Mouse (Mus musculus) CH12.LX (cell line): ENCODE results near the gene Tedc1. TPM values are rescaled to one million over a fixed set of nuclear protein-coding genes. Genes with fewer than 3 reads are reported as not detected.

Experiments used
- DNase-seq: peaks from one replicate; pipeline ENCODE4 v3.0.0-alpha.2; 2013; ENCODE audit errors: extremely low read depth
- H3K27ac ChIP-seq: 2 replicates; pipeline ENCODE4 v1.5.1; 2012; ENCODE audit warnings: low read depth, mild to moderate bottlenecking, control low read depth, moderate library complexity; ENCODE audit not compliant: insufficient read depth
- H3K27me3 ChIP-seq: replicated peaks from 2 replicates; pipeline ENCODE3; 2012; ENCODE audit warnings: inconsistent platforms
- H3K36me3 ChIP-seq, 2 experiments: replicated peaks in 1 of 2; 2 replicates each; pipeline versions ENCODE3 to v1.6.1; 2012; ENCODE audit warnings: inconsistent platforms in 1 of 2, low read length in 1 of 2, mild to moderate bottlenecking in 1 of 2, mixed read lengths in 1 of 2, moderate library complexity in 1 of 2; ENCODE audit not compliant: control insufficient read depth in 1 of 2, insufficient read depth in 1 of 2
- H3K4me1 ChIP-seq, 2 experiments: 2 replicates each; pipeline ENCODE4 v1.6.1; 2012; ENCODE audit warnings: inconsistent platforms in 1 of 2, moderate library complexity in 1 of 2; ENCODE audit not compliant: insufficient read depth in 2 of 2, control insufficient read depth in 1 of 2
- H3K4me2 ChIP-seq: 2 replicates; pipeline ENCODE4 v1.6.1; 2012; ENCODE audit warnings: low read depth, mild to moderate bottlenecking, control low read depth; ENCODE audit not compliant: poor library complexity, insufficient read depth, severe bottlenecking
- H3K4me3 ChIP-seq, 3 experiments: fragments of 150-350 bp in 1 of 3; sonication (generic) in 1 of 3; replicated peaks in 1 of 3; 2 replicates each; pipeline versions ENCODE3 to v1.5.1; 2011 to 2012; ENCODE audit warnings: low read depth in 2 of 3, low read length in 2 of 3, mild to moderate bottlenecking in 2 of 3, moderate library complexity in 2 of 3, control low read depth in 1 of 3, improper control_type of control experiment in 1 of 3, inconsistent platforms in 1 of 3, mixed read lengths in 1 of 3; ENCODE audit not compliant: poor library complexity in 1 of 3
- H3K79me2 ChIP-seq: replicated peaks from 2 replicates; pipeline ENCODE4 v1.6.1; 2012; ENCODE audit warnings: mild to moderate bottlenecking, moderate library complexity; ENCODE audit not compliant: control insufficient read depth, poor library complexity, insufficient read depth, severe bottlenecking; ENCODE audit errors: extremely low read depth
- H3K9ac ChIP-seq: 2 replicates; pipeline ENCODE4 v1.6.1; 2012; ENCODE audit warnings: low read depth, mild to moderate bottlenecking, control low read depth, moderate library complexity; ENCODE audit not compliant: insufficient read depth
- H3K9me3 ChIP-seq: replicated peaks from 2 replicates; pipeline ENCODE3; 2012; ENCODE audit warnings: low read length, inconsistent platforms, mixed read lengths
- BHLHE40 ChIP-seq: IDR thresholded peaks from 2 replicates; pipeline ENCODE4 v1.6.1; 2011; ENCODE audit warnings: mild to moderate bottlenecking, low read depth, low read length, improper control_type of control experiment
- CHD1 ChIP-seq: IDR thresholded peaks from 2 replicates; pipeline ENCODE4 v1.6.1; 2012; ENCODE audit warnings: low read depth, low read length, improper control_type of control experiment, inconsistent platforms
- CHD2 ChIP-seq: IDR thresholded peaks from 2 replicates; pipeline ENCODE4 v1.6.1; 2011; ENCODE audit warnings: low read length, improper control_type of control experiment
- CTCF ChIP-seq, 2 experiments: IDR thresholded peaks in 1 of 2; conservative IDR thresholded peaks in 1 of 2; 2 replicates each; pipeline ENCODE4 v1.5.1; 2011 to 2012; ENCODE audit warnings: low read depth in 2 of 2, low read length in 2 of 2, improper control_type of control experiment in 1 of 2, inconsistent platforms in 1 of 2, mild to moderate bottlenecking in 1 of 2, moderate library complexity in 1 of 2
- E2F4 ChIP-seq: IDR thresholded peaks from 2 replicates; pipeline ENCODE4 v1.6.1; 2011; ENCODE audit warnings: low read depth, low read length, improper control_type of control experiment; ENCODE audit not compliant: insufficient replicate concordance
- ELF1 ChIP-seq: IDR thresholded peaks from 2 replicates; pipeline ENCODE4 v1.6.1; 2014; ENCODE audit warnings: low read depth, mild to moderate bottlenecking, inconsistent platforms, low read length, improper control_type of control experiment
- GABPA ChIP-seq: IDR thresholded peaks from 2 replicates; pipeline ENCODE4 v1.6.1; 2012; ENCODE audit warnings: low read depth, low read length, improper control_type of control experiment, inconsistent platforms; ENCODE audit not compliant: insufficient replicate concordance
- IRF4 ChIP-seq: IDR thresholded peaks from 2 replicates; pipeline ENCODE4 v1.6.1; 2014; ENCODE audit warnings: low read depth, mild to moderate bottlenecking, inconsistent platforms, low read length, improper control_type of control experiment
- MAX ChIP-seq: IDR thresholded peaks from 2 replicates; pipeline ENCODE4 v1.6.1; 2011; ENCODE audit warnings: low read length, improper control_type of control experiment
- MEF2A ChIP-seq: IDR thresholded peaks from 2 replicates; pipeline ENCODE4 v1.6.1; 2014; ENCODE audit warnings: low read depth, mild to moderate bottlenecking, inconsistent platforms, low read length, improper control_type of control experiment, borderline replicate concordance
- MXI1 ChIP-seq: IDR thresholded peaks from 2 replicates; pipeline ENCODE4 v1.6.1; 2011; ENCODE audit warnings: mild to moderate bottlenecking, low read depth, low read length, improper control_type of control experiment
- NELFE ChIP-seq: IDR thresholded peaks from 2 replicates; pipeline ENCODE4 v1.6.1; 2011; ENCODE audit warnings: low read depth, low read length, improper control_type of control experiment
- NRF1 ChIP-seq: IDR thresholded peaks from 2 replicates; pipeline ENCODE4 v1.6.1; 2014; ENCODE audit warnings: low read depth, mild to moderate bottlenecking, inconsistent platforms, low read length, improper control_type of control experiment, moderate library complexity
- PAX5 ChIP-seq: IDR thresholded peaks from 2 replicates; pipeline ENCODE4 v1.6.1; 2012; ENCODE audit warnings: low read length, inconsistent platforms, mixed read lengths
- POLR2AphosphoS2 ChIP-seq: IDR thresholded peaks from 2 replicates; pipeline ENCODE4 v1.6.1; 2011; ENCODE audit warnings: low read depth, low read length, improper control_type of control experiment
- RAD21 ChIP-seq: IDR thresholded peaks from 2 replicates; pipeline ENCODE4 v1.6.1; 2011; ENCODE audit warnings: low read depth, mild to moderate bottlenecking, low read length, improper control_type of control experiment, moderate library complexity
- SMC3 ChIP-seq: IDR thresholded peaks from 2 replicates; pipeline ENCODE4 v1.6.1; 2011; ENCODE audit warnings: low read depth, low read length, improper control_type of control experiment
- TCF12 ChIP-seq: IDR thresholded peaks from 2 replicates; pipeline ENCODE4 v1.6.1; 2014; ENCODE audit warnings: low read depth, mild to moderate bottlenecking, inconsistent platforms, low read length, improper control_type of control experiment
- UBTF ChIP-seq: IDR thresholded peaks from 2 replicates; pipeline ENCODE4 v1.6.1; 2012; ENCODE audit warnings: low read depth, mild to moderate bottlenecking, inconsistent platforms, low read length, improper control_type of control experiment, moderate library complexity
- USF1 ChIP-seq: IDR thresholded peaks from 2 replicates; pipeline ENCODE4 v1.6.1; 2014; ENCODE audit warnings: low read depth, mild to moderate bottlenecking, inconsistent platforms, low read length, improper control_type of control experiment
- USF2 ChIP-seq: conservative IDR thresholded peaks from 2 replicates; pipeline ENCODE4 v1.6.1; 2011; ENCODE audit warnings: low read depth, low read length, improper control_type of control experiment
- ZMIZ1 ChIP-seq: IDR thresholded peaks from 2 replicates; pipeline ENCODE4 v1.6.1; 2012; ENCODE audit warnings: low read depth, mild to moderate bottlenecking, inconsistent platforms, low read length, improper control_type of control experiment
- ZNF384 ChIP-seq: IDR thresholded peaks from 2 replicates; pipeline ENCODE4 v1.6.1; 2012; ENCODE audit warnings: low read depth, low read length, improper control_type of control experiment, inconsistent platforms
- dilution Hi-C: fragments of 300-500 bp; cut with MboI; formaldehyde crosslinking; loops from 2 replicates; pipeline ENCODE4 v1.14.3; 2020; ENCODE audit warnings: low sequenced_read_pairs; ENCODE audit not compliant: extremely low pct_unique_long_range_greater_than_20kb, extremely low pct_ligation_motif_present
- in situ Hi-C: fragments of 300-500 bp; cut with MboI; formaldehyde crosslinking; loops from 3 replicates; pipeline ENCODE4 v1.14.3; 2019; ENCODE audit warnings: low sequenced_read_pairs, low pct_ligation_motif_present, low pct_unique_long_range_greater_than_20kb, mixed read lengths
- polyA plus RNA-seq: library from polyadenylated mRNA; unstranded; fragments of >175 nt; gene quantifications from 2 replicates; pipeline ENCODE4 v1.2.1, GENCODE M21; 2012; ENCODE audit warnings: low read depth; ENCODE audit not compliant: insufficient read length
- total RNA-seq, 2 experiments: library from RNA; depleted of rRNA; stranded (reverse); fragments of 300-350 nt in 1 of 2; fragments of >200 nt in 1 of 2; gene quantifications; 2 replicates each; pipeline ENCODE4 v1.2.3; 2012 to 2014

The Tedc1 gene
- total and polyA plus RNA-seq, 3 experiments, result 6.4 to 14.0 (median 9.0) TPM

GRCm38 (mm10) chr12:113203522-113203921 lies 47.3 kb downstream of the Tedc1 start:
- no peak overlapping the region for H3K4me2 ChIP-seq
- no peak for TF ChIP-seq CHD1
- no peak for TF ChIP-seq MEF2A
- TF ChIP-seq CHD2, result no peak
- TF ChIP-seq ZNF384, result no peak
- no peak for TF ChIP-seq BHLHE40
- TF ChIP-seq ELF1, result no peak
- TF ChIP-seq GABPA, result no peak
- TF ChIP-seq MAX, result no peak
- no peak for TF ChIP-seq ZMIZ1
- no peak for TF ChIP-seq NRF1
- no peak for TF ChIP-seq IRF4
- TF ChIP-seq UBTF, result no peak
- no peak for TF ChIP-seq NELFE
- TF ChIP-seq E2F4, result no peak
- TF ChIP-seq USF1, result no peak
- TF ChIP-seq USF2, result no peak
- no peak for TF ChIP-seq POLR2AphosphoS2
- H3K9ac ChIP-seq, result no peak overlapping the region
- H3K27me3 ChIP-seq, result peaks cover 8% of the 10 kb centered on the region
- no peak overlapping the region for H3K27ac ChIP-seq
- no peaks in the 10 kb centered on the region for H3K36me3 ChIP-seq
- dilution Hi-C loops, result no loop called here
- H3K9me3 ChIP-seq, result peaks cover 7% of the 10 kb centered on the region
- no peak overlapping the region for H3K4me3 ChIP-seq
- no peaks in the 10 kb centered on the region for H3K4me1 ChIP-seq
- no peak for DNase-seq
- H3K79me2 ChIP-seq, result no peaks in the 10 kb centered on the region
- in situ Hi-C loops, result loop anchor here (25.0 kb wide), 1 partner anchor 484 kb away; no protein-coding TSS in a partner anchor

- TF ChIP-seq CTCF (conservative IDR thresholded peaks at IDR 0.05 in 1 of 2, IDR thresholded peaks at IDR 0.05 in 1 of 2; ENCODE audit: low read depth in 2 of 2, low read length in 2 of 2) (peak in 1 of 2 experiments; percentile 68; a peak in 2 of 4 replicates), RAD21 (peak; percentile 71), MXI1 (no peak), TCF12 (no peak), PAX5 (no peak), SMC3 (peak; percentile 57)
- TF ChIP-seq, all 38 proteins: peak for 3
- no peaks in the 10 kb centered on the region for H3K79me2 ChIP-seq
- in situ Hi-C loops, result loop anchor here (25.0 kb wide), 1 partner anchor 482 kb away; no protein-coding TSS in a partner anchor
- no peak for DNase-seq
- H3K4me2 ChIP-seq, result no peak overlapping the region
- no peak overlapping the region for H3K27ac ChIP-seq
- dilution Hi-C loops, result no loop called here
- H3K9me3 ChIP-seq, result peaks cover 7% of the 10 kb centered on the region
- H3K4me1 ChIP-seq, result no peaks in the 10 kb centered on the region
- H3K27me3 ChIP-seq, result peaks cover 8% of the 10 kb centered on the region
- H3K9ac ChIP-seq, result no peak overlapping the region
- no peak overlapping the region for H3K4me3 ChIP-seq
- H3K36me3 ChIP-seq, result no peaks in the 10 kb centered on the region
Measured at GRCm38 (mm10) chr12:113205251-113205942, 49.2 kb downstream of the Tedc1 start.
